Mouse (Mus musculus) liver, postnatal 0 days (tissue): ENCODE measurements around the gene Chn1. TPM values are rescaled to one million over a fixed set of nuclear protein-coding genes. Genes with fewer than 3 reads are reported as not detected.
"Not testable (repeated sequence)": the region's sequence is repeated elsewhere in the genome, so short reads cannot be mapped to it uniquely, and the experiment has no call there.

ENCODE experiments used
- ATAC-seq: fragments of 200-750 bp; cut with Nextera tagmentation; 2 replicates; pipeline ENCODE4 v1.8.0; 2017; ENCODE audit warnings: mild to moderate bottlenecking, moderate library complexity
- DNase-seq: peaks from one replicate; pipeline ENCODE4 v3.0.0-alpha.2; 2016
- H3K27ac ChIP-seq: fragments of 300-500 bp; sonication (generic); 2 replicates; pipeline ENCODE4 v1.5.1; 2014; ENCODE audit warnings: antibody characterized with exemption, moderate library complexity, mild to moderate bottlenecking, low read depth
- H3K27me3 ChIP-seq: fragments of 300-500 bp; sonication (generic); 2 replicates; pipeline ENCODE4 v1.6.1; 2014; ENCODE audit warnings: low read length, control low read depth, mixed read lengths; ENCODE audit not compliant: insufficient read depth
- H3K36me3 ChIP-seq: fragments of 300-500 bp; sonication (generic); replicated peaks from 2 replicates; pipeline ENCODE4 v1.6.1; 2014; ENCODE audit warnings: mild to moderate bottlenecking, control low read depth, low read length, moderate library complexity, mixed read lengths; ENCODE audit not compliant: insufficient read depth
- H3K4me1 ChIP-seq: fragments of 300-500 bp; sonication (generic); 2 replicates; pipeline ENCODE4 v1.6.1; 2014; ENCODE audit warnings: antibody characterized with exemption, mild to moderate bottlenecking, control low read depth; ENCODE audit not compliant: insufficient read depth
- H3K4me2 ChIP-seq: fragments of 300-500 bp; sonication (generic); 2 replicates; pipeline ENCODE4 v1.6.1; 2014; ENCODE audit warnings: low read depth, mild to moderate bottlenecking, low read length, moderate library complexity, mixed read lengths
- H3K4me3 ChIP-seq: fragments of 300-500 bp; sonication (generic); 2 replicates; pipeline ENCODE4 v1.5.1; 2014; ENCODE audit warnings: low read depth, low read length
- H3K9ac ChIP-seq: fragments of 300-500 bp; sonication (generic); replicated peaks from 2 replicates; pipeline ENCODE4 v1.6.1; 2014; ENCODE audit warnings: mild to moderate bottlenecking, moderate library complexity
- H3K9me3 ChIP-seq: fragments of 300-500 bp; sonication (generic); 2 replicates; pipeline ENCODE4 v1.6.1; 2016; ENCODE audit warnings: mild to moderate bottlenecking, control low read depth, low read length, mixed read lengths
- CTCF ChIP-seq: sonication (generic); IDR thresholded peaks from 2 replicates; pipeline ENCODE4 v1.5.1; 2016; ENCODE audit warnings: antibody characterized with exemption, low read depth
- EP300 ChIP-seq: IDR thresholded peaks from 2 replicates; pipeline ENCODE4 v1.6.1; 2016; ENCODE audit warnings: antibody characterized with exemption, low read depth, mild to moderate bottlenecking
- WGBS: fragments of 180-500 bp; shearing (Covaris S2); extraction: QIAGEN DNeasy Blood & Tissue Kit; methylation state at CpG from one replicate; pipeline ENCODE4 v1.1.7; 2014; ENCODE audit not compliant: insufficient replicate concordance; 5-methylcytosine and 5-hydroxymethylcytosine counted together
- polyA plus RNA-seq: library from polyadenylated mRNA; unstranded; fragments of >200 nt; fragmentation: Nextera tagmentation; extraction: Ambion mirVana; gene quantifications from 2 replicates; pipeline ENCODE4 v1.2.1, GENCODE M21; 2015

Gene Chn1
- polyA plus RNA-seq = 0.26 and 0.31 TPM in 2 replicates

- ATAC-seq (peak; percentile 77), DNase-seq (peak; percentile 51)
- no peaks in the 10 kb centered on the region for H3K9me3 ChIP-seq
- peak within 1 kb of the TSS; percentile 92 for H3K4me2 ChIP-seq
- H3K36me3 ChIP-seq = no peaks in the 10 kb centered on the region
- no peak for TF ChIP-seq CTCF
- H3K4me3 ChIP-seq = peak within 1 kb of the TSS; percentile 64
- peaks cover 4% of the 10 kb centered on the region for H3K4me1 ChIP-seq
- H3K27ac ChIP-seq = no peak within 1 kb of the TSS
- peaks cover 60% of the 10 kb centered on the region for H3K27me3 ChIP-seq
- peak within 1 kb of the TSS; percentile 46 for H3K9ac ChIP-seq
- WGBS = under 1% methylated on average over 60 of the region's 131 CpGs
Measured at GRCm38 (mm10) chr2:73774786-73775682, at the start of gene Chn1. Gene Chn1 (minus strand): TSS chr2:73775346.

- ATAC-seq (no peak), DNase-seq (no peak)
- H3K4me1 ChIP-seq = no peaks in the 10 kb centered on the region
- no peaks in the 10 kb centered on the region for H3K27me3 ChIP-seq
- no peak overlapping the region for H3K27ac ChIP-seq
- TF ChIP-seq CTCF (no peak), EP300 (no peak)
- H3K9ac ChIP-seq = no peak overlapping the region
- H3K9me3 ChIP-seq = no peaks in the 10 kb centered on the region
- H3K4me2 ChIP-seq = no peak overlapping the region
- 57% methylated on average over 4 of the region's 4 CpGs for WGBS
- H3K36me3 ChIP-seq = peaks cover 28% of the 10 kb centered on the region
- H3K4me3 ChIP-seq = no peak overlapping the region
Measured at GRCm38 (mm10) chr2:73818742-73819141, 43.6 kb upstream of the Chn1 start.

- no peaks in the 10 kb centered on the region for H3K9me3 ChIP-seq
- no peaks in the 10 kb centered on the region for H3K27me3 ChIP-seq
- H3K4me2 ChIP-seq = no peak overlapping the region
- H3K36me3 ChIP-seq = no peaks in the 10 kb centered on the region
- no peak for TF ChIP-seq EP300
- H3K27ac ChIP-seq = no peak overlapping the region
- H3K9ac ChIP-seq = no peak overlapping the region
- DNase-seq (no peak), ATAC-seq (no peak)
- no peaks in the 10 kb centered on the region for H3K4me1 ChIP-seq
- whole genome bisulfite sequencing = 78% methylated on average over 8 of the region's 8 CpGs
- H3K4me3 ChIP-seq = no peak overlapping the region
Measured at GRCm38 (mm10) chr2:73807609-73808008, 32.5 kb upstream of the Chn1 start.

- not testable (repeated sequence) for H3K4me3 ChIP-seq, H3K27me3 ChIP-seq, H3K4me1 ChIP-seq, ATAC-seq, H3K36me3 ChIP-seq, H3K9ac ChIP-seq, DNase-seq, H3K27ac ChIP-seq, H3K9me3 ChIP-seq, H3K4me2 ChIP-seq
- 81% methylated on average over 9 of the region's 9 CpGs for WGBS
Measured at GRCm38 (mm10) chr2:73800127-73800526, 25.0 kb upstream of the Chn1 start.

GRCm38 (mm10) chr2:73798786-73799185 lies 23.6 kb upstream of the Chn1 start:
- TF ChIP-seq EP300 = no peak
- TF ChIP-seq CTCF = no peak
- H3K27me3 ChIP-seq = no peaks in the 10 kb centered on the region
- no peaks in the 10 kb centered on the region for H3K4me1 ChIP-seq
- no peaks in the 10 kb centered on the region for H3K36me3 ChIP-seq
- ATAC-seq (no peak), DNase-seq (no peak)
- 51% methylated on average over 5 of the region's 5 CpGs for WGBS
- H3K9me3 ChIP-seq = no peaks in the 10 kb centered on the region
- H3K4me2 ChIP-seq = no peak overlapping the region
- H3K27ac ChIP-seq = no peak overlapping the region
- H3K4me3 ChIP-seq = no peak overlapping the region
- H3K9ac ChIP-seq = no peak overlapping the region

- Histone ChIP-seq H3K27ac (no peak overlapping the region), H3K4me1 (no peaks in the 10 kb centered on the region), H3K9ac (no peak overlapping the region), H3K9me3 (no peaks in the 10 kb centered on the region), H3K27me3 (no peaks in the 10 kb centered on the region), H3K4me3 (no peak overlapping the region), H3K4me2 (no peak overlapping the region), H3K36me3 (no peaks in the 10 kb centered on the region)
- ATAC-seq (no peak), DNase-seq (no peak)
- no peak for TF ChIP-seq CTCF
- no peak for TF ChIP-seq EP300
- WGBS = 58% methylated on average over 4 of the region's 4 CpGs
Measured at GRCm38 (mm10) chr2:73798136-73798535, 23.0 kb upstream of the Chn1 start.
